Mouse (Mus musculus) liver, adult 2 months (tissue): ENCODE results near the gene Kif2a.

Experiments used
- CTCF ChIP-seq: fragments of 200-500 bp; IDR thresholded peaks from 2 replicates; pipeline ENCODE4 v1.5.1; 2011; ENCODE audit warnings: low read depth, low read length, control low read depth
- POLR2A ChIP-seq: fragments of 200-500 bp; IDR thresholded peaks from 2 replicates; pipeline ENCODE4 v1.6.1; 2011; ENCODE audit warnings: low read length, control low read depth; ENCODE audit not compliant: insufficient read depth; ENCODE audit errors: extremely low read depth

GRCm38 (mm10) chr13:107069061-107069460, 47.1 kb upstream of the Kif2a start:
- TF ChIP-seq CTCF = no peak
- TF ChIP-seq POLR2A = no peak
